Mouse (Mus musculus) urinary bladder, adult 18-20 months (tissue): ENCODE data around the gene Olfr832.
"Not testable (repeated sequence)": the region's sequence is repeated elsewhere in the genome, so short reads cannot be mapped to it uniquely, and the experiment has no call there.

ENCODE experiments used
- DNase-seq, 2 experiments: peaks; one replicate each; pipeline ENCODE4 v3.0.0; 2022; ENCODE audit warnings: low spot score in 2 of 2, mixed read lengths in 2 of 2

Gene Olfr832

DNA sequence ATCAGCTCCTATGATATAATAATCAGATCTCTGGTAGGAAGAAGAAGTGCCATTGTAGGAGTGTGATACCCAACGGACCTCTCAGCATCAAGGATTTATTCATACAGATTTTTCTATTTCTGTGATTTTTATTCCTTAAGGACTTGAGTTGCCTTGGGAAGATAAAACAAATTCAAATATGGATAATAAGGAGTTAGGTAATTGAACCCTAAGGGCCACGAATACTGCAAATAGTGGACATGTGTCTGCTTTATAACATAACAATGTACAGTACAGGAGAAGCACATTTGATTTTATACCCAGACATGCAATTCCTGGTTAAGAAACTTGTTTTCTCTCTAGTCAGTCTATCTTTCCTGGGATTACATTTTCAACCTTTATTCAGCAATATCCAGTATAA, at the start of gene Olfr832:
Gene Olfr832 (plus strand): TSS at position 301 of the 400 bp plus-strand sequence.
- not testable (repeated sequence) for DNase-seq

DNA sequence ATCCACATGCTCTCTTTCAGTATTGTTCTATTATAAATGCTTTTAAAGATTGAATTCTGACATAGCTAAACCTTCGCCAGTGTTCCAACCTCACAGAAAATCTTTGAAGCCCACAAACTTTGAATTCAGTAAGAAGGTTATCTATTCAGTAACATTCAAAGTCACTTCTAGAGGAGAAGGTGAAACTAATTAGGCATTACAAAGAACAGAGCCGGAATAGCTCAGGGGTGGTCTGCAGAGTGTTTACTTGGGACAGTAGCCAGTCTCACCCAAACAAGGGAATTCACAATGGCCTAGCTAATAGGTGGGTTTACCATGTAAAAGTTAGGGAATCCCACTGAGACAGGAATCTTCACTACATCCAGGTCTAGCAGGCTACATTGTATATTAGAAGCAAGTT, 29.2 kb upstream of the Olfr832 start:
- DNase-seq = not testable (repeated sequence)

DNA sequence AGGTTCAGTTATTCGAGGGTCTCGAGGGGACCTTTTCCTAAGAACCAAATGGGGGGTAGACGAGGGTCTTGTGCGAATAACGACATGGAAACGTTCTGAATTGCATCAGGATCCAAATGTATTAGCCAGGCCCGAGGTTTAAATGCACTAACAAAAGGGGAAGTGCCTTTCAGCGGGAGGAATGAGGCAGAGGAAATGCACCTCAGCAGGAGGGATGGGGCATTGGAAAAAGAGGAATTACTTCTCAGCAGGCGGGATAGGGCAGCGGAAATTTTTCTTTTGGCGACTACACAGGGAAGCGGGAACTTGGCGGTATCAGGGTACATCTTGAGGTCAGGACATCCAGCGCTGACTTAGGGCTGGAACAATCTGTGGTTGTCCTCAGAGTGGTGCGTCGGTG, 9.0 kb upstream of the Olfr832 start:
- DNase-seq = not testable (repeated sequence)

DNA sequence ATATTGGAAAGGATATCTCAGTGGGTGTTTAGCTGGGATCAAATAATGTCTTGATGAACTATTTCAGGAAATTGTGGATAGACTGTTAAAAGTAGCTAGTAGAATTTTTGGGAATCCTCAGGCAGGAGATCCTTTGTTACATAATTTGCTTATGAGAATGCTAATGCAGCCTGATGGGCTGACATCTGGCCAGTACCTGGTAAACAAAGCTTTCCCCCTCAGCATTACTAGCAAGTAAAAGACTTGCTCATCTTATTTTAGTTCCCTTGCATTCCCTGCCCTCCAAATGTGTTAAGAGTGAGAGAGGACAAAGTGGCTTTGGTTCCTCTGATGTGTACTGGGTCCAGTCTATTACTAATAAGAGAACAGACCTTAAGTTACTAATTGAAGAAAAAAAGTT, 25.1 kb downstream of the Olfr832 start:
- DNase-seq = no peak

DNA sequence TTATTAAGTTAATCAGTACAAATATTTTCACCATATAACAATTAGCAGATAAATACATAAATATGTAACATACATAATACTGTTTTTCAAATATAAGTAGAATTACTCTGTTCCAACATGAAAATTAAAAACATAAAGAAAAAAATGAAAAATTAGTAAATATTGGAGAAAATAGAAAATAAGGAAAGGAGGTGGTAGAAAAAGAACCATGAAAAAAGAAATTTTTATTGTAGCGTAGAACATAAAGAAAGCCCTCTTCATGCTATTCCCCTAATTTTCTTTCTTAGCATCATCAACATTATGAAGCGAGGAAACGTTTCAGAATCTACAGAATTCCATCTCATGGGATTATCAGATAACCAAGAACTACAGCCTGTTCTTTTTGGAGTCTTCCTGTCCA, 50.8 kb downstream of the Olfr832 start, which contains the start of gene Olfr834:
Gene Olfr834 (plus strand): TSS at position 301 of the 400 bp plus-strand sequence.
- no peak for DNase-seq
